Mouse (Mus musculus) limb, embryonic 11.5 days (tissue): ENCODE measurements at regions not wholly inside any gene's neighbourhood (a gene's known extent, or its start where the extent isn't known, plus 50 kb on each side); places are given as distances from the start of the nearest gene placed in this dataset.

ENCODE experiments used
- ATAC-seq: fragments of 200-750 bp; cut with Nextera tagmentation; 2 replicates; pipeline ENCODE4 v1.8.0; 2017; ENCODE audit warnings: low read depth; ENCODE audit not compliant: insufficient number of reproducible peaks, low FRiP score, low TSS enrichment
- DNase-seq: peaks from one replicate; pipeline ENCODE4 v3.0.0-alpha.2; 2015; ENCODE audit warnings: low spot score
- H3K27ac ChIP-seq: fragments of 300-500 bp; sonication (generic); replicated peaks from 2 replicates; pipeline ENCODE4 v1.5.1; 2014; ENCODE audit warnings: low read depth, mild to moderate bottlenecking, low read length
- H3K27me3 ChIP-seq: fragments of 300-500 bp; sonication (generic); 2 replicates; pipeline ENCODE4 v1.6.1; 2014; ENCODE audit warnings: mild to moderate bottlenecking, low read length, mixed read lengths; ENCODE audit not compliant: control insufficient read depth, insufficient read depth
- H3K36me3 ChIP-seq: fragments of 300-500 bp; sonication (generic); 2 replicates; pipeline ENCODE4 v1.6.1; 2014; ENCODE audit warnings: mild to moderate bottlenecking, low read length, moderate library complexity, mixed read lengths; ENCODE audit not compliant: control insufficient read depth, insufficient read depth
- H3K4me1 ChIP-seq: fragments of 300-500 bp; sonication (generic); 2 replicates; pipeline ENCODE4 v1.6.1; 2014; ENCODE audit warnings: low read length, mixed read lengths; ENCODE audit not compliant: control insufficient read depth, insufficient read depth
- H3K4me2 ChIP-seq: fragments of 300-500 bp; sonication (generic); 2 replicates; pipeline ENCODE4 v1.6.1; 2014; ENCODE audit warnings: low read depth, mild to moderate bottlenecking, moderate library complexity; ENCODE audit not compliant: severe bottlenecking
- H3K4me3 ChIP-seq: fragments of 300-500 bp; sonication (generic); 2 replicates; pipeline ENCODE4 v1.5.1; 2014; ENCODE audit warnings: low read depth, low read length
- H3K9ac ChIP-seq: fragments of 300-500 bp; sonication (generic); 2 replicates; pipeline ENCODE4 v1.6.1; 2014; ENCODE audit warnings: mild to moderate bottlenecking, low read length
- H3K9me3 ChIP-seq: fragments of 300-500 bp; sonication (generic); 2 replicates; pipeline ENCODE4 v1.6.1; 2016; ENCODE audit warnings: low read length; ENCODE audit not compliant: control insufficient read depth
- WGBS: fragments of 180-500 bp; shearing (Covaris S2); extraction: QIAGEN DNeasy Blood & Tissue Kit; methylation state at CpG from one replicate; pipeline ENCODE4 v1.1.7; 2014; 5-methylcytosine and 5-hydroxymethylcytosine counted together

DNA sequence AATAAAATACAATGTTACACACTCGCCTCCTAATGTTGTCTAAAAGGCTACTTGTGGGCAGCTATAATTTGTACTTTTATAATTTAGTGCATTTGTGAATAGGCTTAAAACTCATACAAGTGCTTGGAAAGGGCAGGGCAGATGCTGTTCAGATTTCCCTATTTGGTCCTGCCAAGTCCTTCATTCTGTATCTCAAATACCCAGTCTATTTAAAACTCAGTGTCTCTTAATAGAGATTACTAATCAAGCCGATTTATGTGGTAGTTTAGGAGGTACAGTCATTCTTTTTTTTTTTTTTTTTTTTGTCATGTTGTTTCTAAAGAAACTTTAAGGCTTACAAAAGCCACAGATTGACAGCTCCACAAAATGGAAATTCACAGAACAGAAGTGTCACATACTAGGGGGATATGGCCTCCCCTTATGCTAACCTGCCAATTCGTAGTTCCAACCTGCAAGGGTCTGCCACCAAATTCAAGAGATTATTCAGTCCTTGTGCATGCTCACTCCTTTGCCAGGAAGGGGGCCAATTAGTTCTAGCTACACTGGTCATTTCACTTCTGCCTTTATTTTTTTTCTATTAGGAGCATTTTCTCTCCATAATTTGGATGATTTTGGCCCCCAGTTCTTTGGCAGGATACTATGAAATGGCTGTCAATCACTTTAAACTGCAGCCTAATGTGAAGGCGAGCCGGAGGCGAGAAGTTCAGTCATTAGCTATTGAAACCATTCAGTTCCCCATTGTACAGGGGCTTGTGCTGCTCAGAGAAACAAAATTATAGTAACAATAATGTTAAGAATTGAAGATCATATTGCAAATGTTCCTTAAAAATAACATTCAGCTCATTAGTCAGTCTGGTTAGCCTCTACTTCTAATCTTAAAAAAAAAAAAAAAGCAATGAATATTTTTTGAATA lies 247.9 kb upstream of the Mms22l start:
- 86% methylated on average over 6 of the region's 6 CpGs for WGBS
- ATAC-seq, result no peak
- Histone ChIP-seq H3K4me1 (no peaks in the 10 kb centered on the region), H3K4me3 (no peak overlapping the region), H3K9me3 (no peaks in the 10 kb centered on the region), H3K27ac (no peak overlapping the region), H3K36me3 (no peaks in the 10 kb centered on the region), H3K9ac (no peak overlapping the region), H3K4me2 (no peak overlapping the region), H3K27me3 (no peaks in the 10 kb centered on the region)
- no peak for DNase-seq

DNA sequence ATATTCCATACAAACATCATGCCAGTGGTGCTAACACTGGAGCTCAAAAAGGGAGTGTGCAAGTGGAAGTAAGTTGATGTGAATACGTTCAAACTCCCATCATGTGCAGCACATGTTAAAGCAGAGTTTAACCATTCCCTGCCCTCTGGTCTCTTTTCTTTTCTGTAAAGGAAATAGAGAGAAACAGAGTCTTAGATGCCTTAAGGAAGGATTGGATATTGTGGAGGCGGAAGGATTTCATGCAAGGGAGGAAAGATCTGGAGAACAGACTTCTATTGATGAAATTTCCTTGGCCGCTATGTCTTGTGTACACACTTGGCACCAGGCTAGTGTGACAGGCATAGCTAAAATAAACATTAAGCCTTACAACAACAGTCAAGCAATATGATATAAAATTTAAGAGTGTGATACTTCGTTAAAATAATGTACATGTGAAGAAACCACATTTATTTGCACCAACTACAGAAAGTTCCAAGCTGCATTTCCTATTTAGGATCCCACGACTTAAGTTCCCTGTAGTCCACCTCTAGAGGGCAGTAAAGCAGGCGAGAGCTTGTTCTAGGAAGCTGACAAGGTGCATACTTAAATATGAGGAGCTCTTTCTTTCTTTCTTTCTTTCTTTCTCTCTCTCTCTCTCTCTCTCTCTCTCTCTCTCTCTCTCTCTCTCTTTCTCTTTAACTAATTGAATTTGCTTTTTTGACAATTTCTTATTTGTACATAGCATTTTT lies 246.8 kb upstream of the Mms22l start:
- Histone ChIP-seq H3K9me3 (no peaks in the 10 kb centered on the region), H3K4me3 (no peak overlapping the region), H3K9ac (no peak overlapping the region), H3K36me3 (no peaks in the 10 kb centered on the region), H3K4me1 (no peaks in the 10 kb centered on the region), H3K4me2 (no peak overlapping the region), H3K27ac (no peak overlapping the region), H3K27me3 (no peaks in the 10 kb centered on the region)
- 43% methylated on average over 6 of the region's 6 CpGs for WGBS
- no peak for ATAC-seq
- DNase-seq, result no peak

DNA sequence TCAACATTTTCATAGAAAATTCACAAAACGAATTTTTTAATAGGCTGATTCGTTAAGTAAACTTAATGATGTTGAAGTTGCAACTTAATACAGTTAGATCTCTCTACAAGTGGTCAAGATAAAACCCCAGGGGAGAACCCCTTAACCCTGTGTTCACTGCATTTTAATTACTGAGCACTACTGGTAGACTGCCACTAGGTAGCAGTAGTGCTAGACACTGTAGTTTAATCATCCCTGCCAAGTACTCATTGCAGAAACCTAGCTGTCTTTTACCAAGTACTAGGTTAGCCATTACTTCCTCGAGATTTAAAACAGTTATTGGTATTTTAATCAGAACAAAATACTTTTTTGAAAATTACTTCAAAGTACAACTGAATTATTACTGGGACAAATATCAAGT lies 218.1 kb upstream of the Mms22l start:
- no peak overlapping the region for H3K4me2 ChIP-seq
- ATAC-seq, result no peak

More for the DNA sequence above, 218.1 kb upstream of the Mms22l start:
- H3K9ac ChIP-seq, result no peak overlapping the region
- H3K4me3 ChIP-seq, result no peak overlapping the region
- no peak overlapping the region for H3K27ac ChIP-seq
- DNase-seq, result no peak
- H3K27me3 ChIP-seq, result no peaks in the 10 kb centered on the region
- no peaks in the 10 kb centered on the region for H3K4me1 ChIP-seq
- no peaks in the 10 kb centered on the region for H3K36me3 ChIP-seq
- no peaks in the 10 kb centered on the region for H3K9me3 ChIP-seq
- 53% methylated on average over 3 of the region's 3 CpGs for WGBS
